Mouse (Mus musculus) heart, embryonic 11.5 days (tissue): Measurements from ENCODE around the gene Morn1. TPM values are rescaled to one million over a fixed set of nuclear protein-coding genes. Genes with fewer than 3 reads are reported as not detected.

ENCODE experiments used
- ATAC-seq: fragments of 200-750 bp; cut with Nextera tagmentation; replicated peaks from 2 replicates; pipeline ENCODE4 v1.8.0; 2017; ENCODE audit warnings: moderate library complexity; ENCODE audit not compliant: insufficient number of reproducible peaks, low FRiP score, low TSS enrichment
- H3K27ac ChIP-seq: fragments of 300-500 bp; sonication (generic); 2 replicates; pipeline ENCODE4 v1.5.1; 2014; ENCODE audit warnings: mild to moderate bottlenecking, low read depth, low read length
- H3K27me3 ChIP-seq: fragments of 300-500 bp; sonication (generic); 2 replicates; pipeline ENCODE4 v1.6.1; 2014; ENCODE audit warnings: mild to moderate bottlenecking, low read length, mixed read lengths; ENCODE audit not compliant: control insufficient read depth, insufficient read depth
- H3K36me3 ChIP-seq: fragments of 300-500 bp; sonication (generic); 2 replicates; pipeline ENCODE4 v1.6.1; 2014; ENCODE audit warnings: mild to moderate bottlenecking, low read length, moderate library complexity, mixed read lengths; ENCODE audit not compliant: control insufficient read depth, insufficient read depth
- H3K4me1 ChIP-seq: fragments of 300-500 bp; sonication (generic); 2 replicates; pipeline ENCODE4 v1.6.1; 2014; ENCODE audit warnings: low read length; ENCODE audit not compliant: control insufficient read depth, insufficient read depth
- H3K4me2 ChIP-seq: fragments of 300-500 bp; sonication (generic); 2 replicates; pipeline ENCODE4 v1.6.1; 2014; ENCODE audit warnings: mild to moderate bottlenecking, moderate library complexity
- H3K4me3 ChIP-seq: fragments of 300-500 bp; sonication (generic); 2 replicates; pipeline ENCODE4 v1.5.1; 2014; ENCODE audit warnings: low read depth, low read length
- H3K9ac ChIP-seq: fragments of 300-500 bp; sonication (generic); 2 replicates; pipeline ENCODE4 v1.6.1; 2014; ENCODE audit warnings: mild to moderate bottlenecking, low read depth, low read length, moderate library complexity
- H3K9me3 ChIP-seq: fragments of 300-500 bp; sonication (generic); replicated peaks from 2 replicates; pipeline ENCODE4 v1.6.1; 2016; ENCODE audit warnings: low read length; ENCODE audit not compliant: control insufficient read depth
- WGBS: fragments of 180-500 bp; shearing (Covaris S2); extraction: QIAGEN DNeasy Blood & Tissue Kit; methylation state at CpG from one replicate; pipeline ENCODE4 v1.1.7; 2014; ENCODE audit not compliant: insufficient replicate concordance; 5-methylcytosine and 5-hydroxymethylcytosine counted together
- polyA plus RNA-seq: library from polyadenylated mRNA; unstranded; fragments of >200 nt; fragmentation: Nextera tagmentation; extraction: Ambion mirVana; gene quantifications from 2 replicates; pipeline ENCODE4 v1.2.1, GENCODE M21; 2014

Morn1 gene
- polyA plus RNA-seq, 1 experiment from 2014 or later = 2.9 TPM

DNA sequence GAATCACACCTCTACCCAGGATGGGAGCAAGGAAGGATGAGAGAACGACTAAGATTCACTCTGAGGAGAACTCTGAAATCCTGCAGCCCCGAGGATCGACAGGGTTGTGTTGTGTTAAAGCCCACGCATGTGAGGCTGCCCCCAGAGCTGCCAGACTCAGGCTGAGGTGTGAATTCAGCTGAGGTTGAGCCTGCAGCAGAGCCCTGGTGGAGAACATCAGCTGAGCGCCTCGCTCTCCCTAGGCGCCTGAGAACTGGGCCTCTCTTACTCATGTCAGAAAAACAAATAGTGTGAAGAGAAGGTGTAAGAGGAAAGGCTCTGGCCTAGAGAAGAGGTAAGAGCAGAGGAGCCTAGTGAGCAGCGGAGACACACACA lies 72.2 kb downstream of the Morn1 start:
- no peak for ATAC-seq
- Histone ChIP-seq H3K9ac (0 out of 2 replicates have a peak overlapping the region, but pooled peaks have one; percentile 5), H3K4me1 (peaks cover 34% of the 10 kb centered on the region), H3K27ac (no peak overlapping the region), H3K4me2 (no peak overlapping the region), H3K4me3 (no peak overlapping the region), H3K9me3 (no peaks in the 10 kb centered on the region), H3K27me3 (no peaks in the 10 kb centered on the region), H3K36me3 (peaks cover 21% of the 10 kb centered on the region)
- WGBS = 56% methylated on average over 8 of the region's 8 CpGs

DNA sequence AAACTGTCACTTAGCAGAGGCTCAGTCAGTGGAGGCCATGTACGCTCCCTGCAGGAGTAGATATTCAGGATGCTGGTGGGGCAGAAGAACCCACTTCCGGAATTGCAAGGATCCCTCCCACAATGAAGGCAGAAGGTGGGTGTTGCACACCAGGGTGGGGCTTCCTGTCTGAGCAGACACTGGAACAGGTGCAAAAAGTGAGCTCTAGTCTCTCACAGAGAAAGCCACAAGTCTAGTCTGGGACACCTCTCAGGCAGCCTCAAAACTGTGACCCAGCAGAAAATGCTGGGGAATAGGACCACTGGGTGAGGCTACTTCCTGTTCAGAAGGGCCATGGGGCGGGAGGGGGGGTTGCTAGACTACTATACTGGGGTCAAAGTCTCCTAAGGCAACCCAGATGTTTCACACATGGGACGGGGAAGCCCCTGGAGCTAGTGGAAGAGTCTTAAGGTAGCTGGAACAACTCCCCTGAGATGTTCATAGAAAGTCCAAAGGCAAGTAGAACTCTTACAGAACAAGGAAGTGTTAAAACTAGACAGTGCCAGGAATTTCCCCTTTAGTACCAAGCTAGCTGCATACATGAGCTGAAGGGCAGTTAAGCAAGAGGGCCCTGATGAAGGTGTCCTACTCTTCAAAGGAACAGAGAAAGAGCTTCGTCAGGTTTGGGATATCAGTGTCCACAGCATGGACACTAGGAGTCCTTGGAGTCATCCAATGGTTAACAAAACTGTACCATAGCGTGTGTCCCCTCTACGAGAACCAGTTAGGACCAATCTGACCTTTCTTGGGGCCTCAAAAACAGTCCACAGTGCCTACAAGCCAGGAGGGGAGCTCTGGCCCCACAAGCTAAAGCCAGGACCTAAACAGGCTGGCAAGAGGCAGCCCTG lies 76.3 kb downstream of the Morn1 start:
- Histone ChIP-seq H3K27ac (no peak overlapping the region; the same call in 1 of the 2 replicates), H3K9me3 (no peaks in the 10 kb centered on the region), H3K4me1 (peaks cover 54% of the 10 kb centered on the region), H3K36me3 (peaks cover 8% of the 10 kb centered on the region), H3K4me3 (no peak overlapping the region), H3K27me3 (no peaks in the 10 kb centered on the region), H3K4me2 (peak overlapping the region; percentile 16; the same call in 1 of the 2 replicates), H3K9ac (no peak overlapping the region)
- no peak for ATAC-seq
- WGBS = 66% methylated on average over 7 of the region's 7 CpGs

DNA sequence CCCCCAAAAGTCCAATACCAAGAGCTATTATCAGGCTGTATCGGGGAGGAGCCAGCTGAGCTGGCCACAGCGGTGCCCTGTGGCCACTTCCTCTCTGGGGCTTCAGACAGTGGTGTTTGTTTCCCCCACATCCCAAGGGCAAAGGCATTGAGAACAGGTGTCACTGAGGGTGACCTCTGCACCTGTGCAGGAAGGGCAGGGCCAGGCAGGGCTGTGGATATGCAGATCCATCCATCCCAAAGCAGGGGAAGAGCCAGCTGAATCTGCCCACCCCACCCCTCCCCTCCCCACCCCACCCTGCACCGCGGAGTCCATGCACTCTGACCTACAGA lies 76.9 kb downstream of the Morn1 start:
- WGBS = 42% methylated on average over 4 of the region's 4 CpGs
- Histone ChIP-seq H3K4me2 (peak overlapping the region; percentile 16; the same call in 1 of the 2 replicates), H3K9me3 (no peaks in the 10 kb centered on the region), H3K4me3 (no peak overlapping the region), H3K36me3 (peaks cover 6% of the 10 kb centered on the region), H3K4me1 (peaks cover 52% of the 10 kb centered on the region), H3K27me3 (no peaks in the 10 kb centered on the region), H3K27ac (no peak overlapping the region; the same call in 1 of the 2 replicates), H3K9ac (no peak overlapping the region)
- no peak for ATAC-seq

DNA sequence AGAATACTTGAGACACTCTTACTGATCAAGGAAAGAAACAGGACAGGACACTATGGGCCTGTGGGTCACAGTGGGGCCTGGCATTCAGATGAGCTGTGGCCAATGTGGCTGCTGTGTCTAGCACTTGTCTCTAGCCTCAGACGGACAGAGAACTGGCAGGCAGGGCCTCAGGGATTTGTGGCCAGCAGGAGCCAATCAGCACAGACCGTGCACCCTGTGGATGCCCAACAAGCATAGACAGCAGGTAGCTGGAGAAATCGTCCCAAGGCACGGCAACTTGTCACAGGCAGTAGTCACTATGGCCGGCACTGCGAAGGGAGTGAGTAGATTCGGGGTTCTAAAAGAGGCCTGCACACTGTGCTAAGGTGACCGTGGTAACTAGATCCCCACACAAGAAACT lies 77.3 kb downstream of the Morn1 start:
- no peaks in the 10 kb centered on the region for H3K9me3 ChIP-seq
- no peak overlapping the region for H3K4me2 ChIP-seq
- peaks cover 6% of the 10 kb centered on the region for H3K36me3 ChIP-seq
- no peak overlapping the region for H3K9ac ChIP-seq
- H3K4me3 ChIP-seq = no peak overlapping the region
- WGBS = 67% methylated on average over 8 of the region's 8 CpGs
- H3K27ac ChIP-seq = no peak overlapping the region
- H3K4me1 ChIP-seq = peaks cover 48% of the 10 kb centered on the region
- no peaks in the 10 kb centered on the region for H3K27me3 ChIP-seq
- ATAC-seq = 0 out of 2 replicates have a peak, but pooled peaks have one; percentile 4

DNA sequence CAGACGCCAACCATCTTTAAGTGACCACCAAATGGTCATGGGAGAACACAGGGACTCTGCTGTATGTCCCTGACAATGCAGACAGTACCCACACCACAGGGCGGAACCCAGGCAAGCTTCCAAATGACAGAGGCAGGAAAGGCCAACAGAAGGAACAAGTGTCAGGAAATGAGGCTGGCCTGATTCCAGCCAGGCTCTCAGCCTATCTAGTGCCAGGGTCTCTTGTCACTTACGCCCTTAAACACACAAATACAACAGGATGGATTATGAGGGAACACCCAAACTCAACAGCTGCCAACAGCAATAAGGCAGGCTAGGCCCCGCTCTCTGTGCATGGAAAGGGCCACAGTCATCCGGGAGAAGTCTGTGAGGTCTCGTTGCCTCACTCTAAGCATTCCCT lies 78.2 kb downstream of the Morn1 start:
- peaks cover 54% of the 10 kb centered on the region for H3K4me1 ChIP-seq
- ATAC-seq = peak; percentile 36
- WGBS = 51% methylated on average over 6 of the region's 6 CpGs
- H3K36me3 ChIP-seq = no peaks in the 10 kb centered on the region
- no peak overlapping the region for H3K4me3 ChIP-seq
- no peaks in the 10 kb centered on the region for H3K27me3 ChIP-seq
- no peak overlapping the region for H3K9ac ChIP-seq
- peak overlapping the region; percentile 46; the same call in 1 of the 2 replicates for H3K27ac ChIP-seq
- no peak overlapping the region for H3K4me2 ChIP-seq
- H3K9me3 ChIP-seq = no peaks in the 10 kb centered on the region

DNA sequence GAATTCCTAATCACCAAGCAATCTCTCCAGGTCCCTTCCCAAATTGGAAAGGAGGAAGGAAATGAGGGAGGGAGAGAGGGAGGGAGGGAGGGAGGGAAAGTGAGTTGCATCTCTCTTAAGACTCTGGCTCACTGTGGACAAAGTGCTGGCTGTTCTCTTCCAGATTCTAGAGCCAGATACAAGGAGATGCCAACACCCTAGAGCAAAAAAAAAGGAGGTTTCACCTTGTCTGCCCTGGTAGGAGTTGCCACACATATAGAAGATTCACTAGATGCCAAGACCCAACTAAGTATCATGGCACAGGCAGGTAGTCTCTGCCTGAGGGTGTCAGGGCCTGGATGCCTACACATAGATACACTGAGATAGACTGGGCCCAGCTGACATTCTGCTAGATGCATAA lies 79.5 kb downstream of the Morn1 start:
- Histone ChIP-seq H3K36me3 (no peaks in the 10 kb centered on the region), H3K4me2 (no peak overlapping the region), H3K27me3 (no peaks in the 10 kb centered on the region), H3K9me3 (no peaks in the 10 kb centered on the region), H3K27ac (no peak overlapping the region), H3K4me1 (peaks cover 59% of the 10 kb centered on the region), H3K4me3 (no peak overlapping the region), H3K9ac (no peak overlapping the region)
- ATAC-seq = no peak

DNA sequence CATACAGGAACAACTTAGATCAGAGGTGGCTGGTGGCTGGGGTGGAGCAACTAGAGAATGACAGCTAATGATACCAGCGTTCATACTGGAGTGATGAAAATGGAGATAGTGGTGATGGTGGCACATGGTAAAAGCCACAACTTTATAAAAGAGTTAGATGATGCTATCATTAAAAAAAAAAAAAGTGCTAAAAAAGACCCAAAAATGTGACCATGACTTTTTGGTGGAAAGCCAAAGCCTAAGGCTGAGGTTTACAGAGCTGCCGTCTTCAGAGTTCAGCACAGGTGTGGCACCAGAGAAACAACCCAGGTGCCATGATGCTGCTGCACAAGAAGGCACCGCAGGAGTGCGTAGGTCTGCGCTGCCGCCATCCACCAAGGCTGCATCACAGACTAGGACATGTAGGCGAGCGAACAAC lies 82.5 kb downstream of the Morn1 start:
- H3K4me1 ChIP-seq = peaks cover 59% of the 10 kb centered on the region
- WGBS = 91% methylated on average over 8 of the region's 8 CpGs

DNA sequence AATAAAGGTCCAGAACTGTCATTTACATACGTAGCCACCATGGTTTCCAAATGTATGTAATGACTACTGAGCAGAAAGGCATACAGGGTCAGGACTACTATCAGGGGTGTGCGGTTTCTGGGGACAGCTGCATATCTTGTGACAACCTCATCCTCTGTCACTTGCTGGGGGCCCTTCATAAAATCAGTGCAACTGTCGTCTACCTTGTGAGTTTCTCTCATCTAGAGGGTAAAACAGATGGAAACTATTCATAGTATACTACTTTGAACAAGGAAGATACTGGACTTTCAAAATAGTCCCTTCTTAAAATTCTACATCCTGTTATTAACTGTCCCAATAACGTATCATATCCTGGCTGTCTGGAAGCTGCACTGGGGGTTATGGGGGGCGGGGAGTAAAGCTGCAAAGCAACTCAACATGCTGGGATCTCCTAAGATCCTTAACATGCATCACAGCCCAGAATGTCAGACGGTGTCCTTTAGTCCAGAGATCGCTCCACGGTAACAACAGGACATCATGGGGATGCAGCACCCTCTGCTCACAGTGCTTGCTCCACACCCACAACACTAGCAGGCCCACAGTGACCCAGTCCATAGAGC lies 84.3 kb downstream of the Morn1 start:
- Histone ChIP-seq H3K4me1 (peaks cover 65% of the 10 kb centered on the region), H3K9me3 (no peaks in the 10 kb centered on the region), H3K36me3 (no peaks in the 10 kb centered on the region), H3K4me2 (no peak overlapping the region), H3K27me3 (no peaks in the 10 kb centered on the region), H3K4me3 (no peak overlapping the region), H3K9ac (0 out of 2 replicates have a peak overlapping the region, but pooled peaks have one; percentile 1), H3K27ac (no peak overlapping the region; the same call in 1 of the 2 replicates)
- 65% methylated on average over 8 of the region's 8 CpGs for WGBS
- no peak for ATAC-seq

More for the DNA sequence above, 82.5 kb downstream of the Morn1 start:
- Histone ChIP-seq H3K27ac (no peak overlapping the region), H3K9ac (no peak overlapping the region), H3K4me2 (no peak overlapping the region), H3K4me3 (no peak overlapping the region), H3K36me3 (no peaks in the 10 kb centered on the region), H3K27me3 (no peaks in the 10 kb centered on the region), H3K9me3 (no peaks in the 10 kb centered on the region)
- no peak for ATAC-seq
